In the genomic region with DNA sequence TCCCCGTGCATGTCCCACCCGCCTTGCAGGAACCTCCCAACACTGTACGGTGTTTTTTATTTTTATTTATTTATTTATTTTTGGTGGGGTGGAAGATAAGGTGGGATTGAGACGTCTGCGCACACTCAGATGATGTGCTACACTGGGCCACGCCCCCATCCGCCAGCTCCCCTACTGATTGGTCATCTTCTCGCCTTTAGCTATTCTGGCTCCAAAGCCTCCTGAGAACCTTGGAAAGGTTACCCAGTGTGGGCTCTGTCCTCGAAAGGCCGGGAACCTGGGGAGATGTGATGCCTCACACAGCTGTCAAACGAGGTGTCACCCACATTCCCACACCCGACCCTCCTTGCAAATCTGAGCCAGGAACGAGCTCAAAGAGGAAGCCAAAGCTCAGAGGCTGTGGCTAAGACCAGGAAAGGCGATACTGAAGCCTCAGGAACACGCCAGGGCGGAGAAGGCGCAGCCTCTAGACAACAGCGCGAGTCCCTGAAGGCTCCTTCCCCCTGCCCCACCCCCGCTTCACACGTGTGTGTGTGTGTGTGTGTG, we compare ENCODE assay signal across 8 mouse cellular contexts. TPM values are rescaled to one million over a fixed set of nuclear protein-coding genes. Genes with fewer than 3 reads are reported as not detected.
DNase-seq lines count a peak whose midpoint lies in the region; ATAC-seq and TF ChIP-seq lines count a peak whose summit lies in the region.

No protein-coding gene starts in this region.

- no peaks in the 10 kb centered on the region for H3K36me3 ChIP-seq in heart, embryonic 16.5 days (ENCODE audit: control insufficient read depth, insufficient read depth)
- no peaks in the 10 kb centered on the region for H3K36me3 ChIP-seq in liver, embryonic 13.5 days

- intact Hi-C loops in gastrocnemius, adult 2 months (cut with DNase I) = no loop called here

- H3K4me2 ChIP-seq in heart, embryonic 16.5 days (ENCODE audit: low read depth, low read length) = peak overlapping the region; percentile 64
- peak overlapping the region; percentile 60 for H3K4me2 ChIP-seq in liver, embryonic 13.5 days

- H3K27ac ChIP-seq in gastrocnemius, adult 2 months = no peak overlapping the region
- H3K27ac ChIP-seq in heart, embryonic 16.5 days (ENCODE audit: low read length) = no peak overlapping the region
- H3K27ac ChIP-seq in liver, embryonic 13.5 days = no peak overlapping the region

- no peak for DNase-seq in gastrocnemius, adult 2 months
- DNase-seq in gastrocnemius, adult 8-10 months (ENCODE audit: low spot score in 2 of 2) = no peak
- DNase-seq in CD4-positive helper T cell, adult 2 months (ENCODE audit: low read depth, low spot score) = peak; percentile 47
- DNase-seq in cerebellum, postnatal 36 days = peak; percentile 68 to 74
- no peak for DNase-seq in liver, embryonic 13.5 days
- peak; percentile 24 for DNase-seq in retina, postnatal 7 days (ENCODE audit: low read depth, low spot score)
- DNase-seq in urinary bladder, postnatal 10 days (ENCODE audit: low spot score) = no peak

- H3K4me3 ChIP-seq in gastrocnemius, adult 2 months = peak overlapping the region; percentile 54
- H3K4me3 ChIP-seq in heart, embryonic 16.5 days (ENCODE audit: low read length) = peak overlapping the region; percentile 35
- H3K4me3 ChIP-seq in liver, embryonic 13.5 days (replicated peaks) = peak overlapping the region; percentile 32

- no peak for TF ChIP-seq CTCF in gastrocnemius, adult 2 months (IDR thresholded peaks at IDR 0.05)

- 4% methylated on average over 21 of the region's 21 CpGs for WGBS in heart, embryonic 16.5 days
- WGBS in liver, embryonic 13.5 days (ENCODE audit: insufficient replicate concordance) = 5% methylated on average over 20 of the region's 21 CpGs

- peaks cover 6% of the 10 kb centered on the region for H3K4me1 ChIP-seq in heart, embryonic 16.5 days (ENCODE audit: control insufficient read depth, insufficient read depth, low read length)
- peaks cover 38% of the 10 kb centered on the region for H3K4me1 ChIP-seq in liver, embryonic 13.5 days (replicated peaks)

- no peak; the same call in 1 of the 2 replicates for ATAC-seq in heart, embryonic 16.5 days (replicated peaks; ENCODE audit: extremely low read depth, insufficient read depth, low FRiP score)
- ATAC-seq in liver, embryonic 13.5 days (ENCODE audit: low read depth) = peak; percentile 41; the same call in 1 of the 2 replicates

- H3K9me3 ChIP-seq in heart, embryonic 16.5 days (replicated peaks; ENCODE audit: control insufficient read depth, low read length) = no peaks in the 10 kb centered on the region
- no peaks in the 10 kb centered on the region for H3K9me3 ChIP-seq in liver, embryonic 13.5 days (replicated peaks)

- peak overlapping the region; percentile 17; the same call in 1 of the 2 replicates for H3K9ac ChIP-seq in heart, embryonic 16.5 days (ENCODE audit: low read length)
- peak overlapping the region; percentile 36; the same call in 1 of the 2 replicates for H3K9ac ChIP-seq in liver, embryonic 13.5 days

- peaks cover 28% of the 10 kb centered on the region for H3K27me3 ChIP-seq in heart, embryonic 16.5 days (ENCODE audit: control insufficient read depth, insufficient read depth, low read length)
- H3K27me3 ChIP-seq in liver, embryonic 13.5 days = peaks cover 38% of the 10 kb centered on the region

RNA-seq across cellular contexts. Expression of gene Fcho1, which starts 2.8 kb away (rescaled TPM):
- total RNA-seq in gastrocnemius, adult 2 months (2021) = not detected
- under 1 TPM in 2 of 4 experiments, not detected in 2; 0.08 to 0.65 TPM for total RNA-seq in gastrocnemius, adult 8-10 months (2022)
- 7.6 and 20.4 TPM in 2 replicates for polyA plus RNA-seq in heart, embryonic 16.5 days (2015; fragmentation: Nextera tagmentation; extraction: Ambion mirVana)
- 16.6 and 16.9 TPM in 2 replicates for polyA plus RNA-seq in liver, embryonic 13.5 days (2015; fragmentation: Nextera tagmentation; extraction: Ambion mirVana)

RNA-seq across cellular contexts. Expression of gene B3gnt3, which starts 26.7 kb away (rescaled TPM):
- 1 to 10 TPM; 2.1 to 2.9 TPM for total RNA-seq in gastrocnemius, adult 2 months (2021)
- 1 to 10 TPM; 1.3 to 1.8 (median 1.5) TPM for total RNA-seq in gastrocnemius, adult 8-10 months (2022)
- 4.0 and 4.3 TPM in 2 replicates for polyA plus RNA-seq in heart, embryonic 16.5 days (2015; fragmentation: Nextera tagmentation; extraction: Ambion mirVana)
- polyA plus RNA-seq in liver, embryonic 13.5 days (2015; fragmentation: Nextera tagmentation; extraction: Ambion mirVana) = 3.5 and 3.7 TPM in 2 replicates

RNA-seq across cellular contexts. Expression of gene Insl3, which starts 39.3 kb away (rescaled TPM):
- total RNA-seq in gastrocnemius, adult 2 months (2021) = 1 to 10 TPM in 1 of 2 experiments, not detected in 1; 1.4 TPM
- total RNA-seq in gastrocnemius, adult 8-10 months (2022) = under 1 TPM in 1 of 4 experiments, not detected in 3; 0.54 TPM
- polyA plus RNA-seq in heart, embryonic 16.5 days (2015; fragmentation: Nextera tagmentation; extraction: Ambion mirVana) = 2.1 and 3.4 TPM in 2 replicates
- 0.67 and 1.1 TPM in 2 replicates for polyA plus RNA-seq in liver, embryonic 13.5 days (2015; fragmentation: Nextera tagmentation; extraction: Ambion mirVana)

RNA-seq across cellular contexts. Expression of gene Jak3, which starts 52.2 kb away (rescaled TPM):
- 1 to 10 TPM; 2.1 to 2.5 TPM for total RNA-seq in gastrocnemius, adult 2 months (2021)
- 1 to 10 TPM; 1.4 to 2.0 (median 1.6) TPM for total RNA-seq in gastrocnemius, adult 8-10 months (2022)
- polyA plus RNA-seq in heart, embryonic 16.5 days (2015; fragmentation: Nextera tagmentation; extraction: Ambion mirVana) = 9.9 and 11.3 TPM in 2 replicates
- polyA plus RNA-seq in liver, embryonic 13.5 days (2015; fragmentation: Nextera tagmentation; extraction: Ambion mirVana) = 5.7 and 6.1 TPM in 2 replicates

RNA-seq across cellular contexts. Expression of gene Unc13a, which starts 56.8 kb away (rescaled TPM):
- total RNA-seq in gastrocnemius, adult 2 months (2021) = not detected
- total RNA-seq in gastrocnemius, adult 8-10 months (2022) = under 1 TPM in 3 of 4 experiments, not detected in 1; 0.10 to 0.21 (median 0.20) TPM
- 0.47 and 0.72 TPM in 2 replicates for polyA plus RNA-seq in heart, embryonic 16.5 days (2015; fragmentation: Nextera tagmentation; extraction: Ambion mirVana)
- 0.20 TPM in 2 replicates for polyA plus RNA-seq in liver, embryonic 13.5 days (2015; fragmentation: Nextera tagmentation; extraction: Ambion mirVana)

Comparison
In these comparisons a context has a peak if more than half of its experiments do, and no peak if none do; other contexts are left out.
1. DNase-seq: peak in CD4-positive helper T cell, adult 2 months (single experiment), cerebellum, postnatal 36 days (2 of 2) and retina, postnatal 7 days (single experiment); none in gastrocnemius, adult 2 months (single experiment), gastrocnemius, adult 8-10 months (0 of 2), liver, embryonic 13.5 days (single experiment) and urinary bladder, postnatal 10 days (single experiment).
2. Peak in every context shown above with its lines, with median percentiles within 50 percentile points of each other: H3K4me3 ChIP-seq.